Mouse (Mus musculus): Measurements from ENCODE around the gene Fam210b.

Fam210b gene

DNA sequence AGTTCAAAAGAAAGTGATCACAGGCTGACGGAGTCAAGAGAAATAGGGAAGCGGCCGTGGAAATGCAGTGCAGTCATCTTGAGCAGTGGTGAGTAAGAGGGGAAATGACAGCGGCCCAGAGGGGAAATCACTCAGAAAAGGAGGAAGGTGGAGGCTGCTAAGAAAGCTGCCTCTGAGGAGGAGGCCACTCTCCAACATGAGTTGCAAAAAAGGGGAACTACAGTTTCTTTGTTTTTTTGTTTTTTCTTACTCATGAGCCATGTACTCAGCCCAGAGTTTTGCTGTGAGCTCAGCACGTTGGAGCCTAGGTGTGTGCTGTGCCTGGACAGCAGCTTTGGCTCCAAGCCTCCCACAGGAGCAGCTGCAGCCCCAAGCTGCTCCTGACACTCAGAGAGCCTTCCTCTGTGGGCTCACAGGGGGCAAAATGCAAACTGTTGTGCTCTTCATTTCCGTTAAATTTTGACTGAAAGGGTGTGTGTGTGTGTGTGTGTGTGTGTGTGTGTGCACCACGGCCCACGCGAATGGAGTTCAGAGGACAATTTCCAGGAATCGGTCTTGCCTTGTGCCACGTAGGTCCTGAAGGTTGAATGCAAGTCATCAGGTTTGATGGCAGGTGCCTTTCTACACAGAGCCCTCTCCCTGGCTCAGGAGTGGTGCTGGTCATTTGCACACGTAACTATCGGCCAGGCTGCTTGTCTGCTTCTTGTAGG, 55.9 kb downstream of the Fam210b start:
- DNase-seq (ENCODE audit: low spot score) = no peak

DNA sequence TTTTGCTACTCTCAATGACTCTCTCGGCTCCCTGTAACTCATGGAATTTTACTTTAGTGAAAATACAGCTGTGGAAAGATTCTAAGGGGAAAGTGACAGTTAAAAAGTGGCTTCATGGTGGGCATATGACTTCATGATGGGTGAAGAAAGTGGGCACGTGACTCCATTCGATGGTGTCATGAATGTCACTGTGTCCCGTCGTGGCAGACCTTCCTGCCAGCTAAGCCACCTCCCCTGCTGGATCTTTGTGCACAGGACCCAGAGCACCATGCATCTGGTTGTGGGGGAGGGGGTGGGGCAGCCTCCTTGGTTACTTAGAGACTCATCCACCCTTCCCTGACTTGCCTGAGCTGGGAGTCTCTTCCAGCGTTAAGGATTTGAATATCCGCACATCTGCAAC, 58.9 kb downstream of the Fam210b start:
- no peak for DNase-seq (ENCODE audit: low spot score)

DNA sequence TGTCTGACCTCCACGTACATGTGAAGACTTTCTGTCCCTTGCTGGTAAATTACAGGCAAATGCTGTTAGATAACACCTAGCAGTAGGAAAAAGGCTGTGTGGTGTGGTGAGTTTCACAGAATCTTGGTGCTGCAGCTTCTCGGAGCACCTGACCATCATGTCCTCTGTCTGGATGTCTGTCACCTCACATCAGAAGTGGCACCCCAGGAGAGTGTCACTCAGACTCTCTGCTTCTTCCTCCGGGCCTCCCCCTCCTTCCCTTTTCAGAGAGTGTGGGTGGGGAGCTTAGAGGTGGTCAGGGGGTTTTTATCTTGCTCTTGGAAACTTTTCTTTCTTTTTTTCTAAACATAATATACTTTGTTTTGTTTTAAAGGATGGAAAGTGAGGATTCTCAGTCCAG, 59.6 kb downstream of the Fam210b start:
- no peak for DNase-seq (ENCODE audit: low spot score)
